Mouse (Mus musculus): ENCODE results near the gene Gzmd.

DNA sequence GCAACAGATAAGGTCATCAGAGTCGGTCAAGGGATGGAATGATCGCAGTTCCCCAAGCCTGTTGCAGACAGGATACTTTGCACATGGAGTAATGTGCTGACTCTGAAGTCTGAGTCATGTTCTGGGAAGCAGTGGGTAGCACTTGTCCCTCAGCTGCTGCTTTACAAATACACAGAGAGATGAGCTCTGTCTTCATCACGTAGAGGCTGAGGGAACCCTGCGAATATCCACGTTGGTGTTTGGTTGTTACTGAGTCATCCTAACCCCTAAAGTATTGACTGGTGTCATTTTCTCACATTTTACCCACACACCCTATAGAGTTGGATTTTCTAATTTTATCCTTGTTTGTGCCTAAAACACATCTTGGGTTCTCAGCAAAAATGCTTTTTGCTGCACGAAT lies 35.6 kb upstream of the Gzmd start:
- no peak for TF ChIP-seq CTCF (IDR thresholded peaks at IDR 0.05 in 2 of 3, conservative IDR thresholded peaks at IDR 0.05 in 1 of 3; ENCODE audit: control insufficient read depth in 1 of 3, insufficient read depth in 1 of 3, low read depth in 2 of 3, low read length in 3 of 3, poor library complexity in 1 of 3, severe bottlenecking in 1 of 3)
- TF ChIP-seq ZMIZ1 (IDR thresholded peaks at IDR 0.05; ENCODE audit: low read depth, low read length): no peak
- no peak for TF ChIP-seq BHLHE40 (IDR thresholded peaks at IDR 0.05; ENCODE audit: borderline replicate concordance, low read depth, low read length)
- no peak for TF ChIP-seq MAX (IDR thresholded peaks at IDR 0.05; ENCODE audit: low read length)
- no peak for TF ChIP-seq ETS1 (IDR thresholded peaks at IDR 0.05; ENCODE audit: low read depth, low read length)
- TF ChIP-seq POLR2A (IDR thresholded peaks at IDR 0.05; ENCODE audit: control insufficient read depth in 1 of 2, insufficient read depth in 1 of 2, low read depth in 1 of 2, low read length in 2 of 2, poor library complexity in 1 of 2): no peak
- no peak for TF ChIP-seq SIN3A (IDR thresholded peaks at IDR 0.05; ENCODE audit: low read length)
- TF ChIP-seq NELFE (IDR thresholded peaks at IDR 0.05; ENCODE audit: low read depth, low read length): no peak
- no peak for TF ChIP-seq HCFC1 (IDR thresholded peaks at IDR 0.05; ENCODE audit: low read depth, low read length)
- no peak for TF ChIP-seq GATA1 (IDR thresholded peaks at IDR 0.05; ENCODE audit: low read depth, low read length)
- TF ChIP-seq TAL1 (IDR thresholded peaks at IDR 0.05; ENCODE audit: low read length): no peak

Measured in MEL (cell line).